Mouse (Mus musculus) right cerebral cortex, postnatal 36 days (tissue): Measurements from ENCODE around the gene Cysrt1.

Experiments used
- DNase-seq, 2 experiments: peaks; one replicate each; pipeline ENCODE4 v3.0.0; 2022; ENCODE audit warnings: low spot score in 2 of 2, mixed read lengths in 1 of 2

Gene Cysrt1

GRCm38 (mm10) chr2:25211121-25211670, 31.1 kb downstream of the Cysrt1 start, which contains the start of gene Nelfb:
Nelfb (minus strand) TSS chr2:25211489.
- DNase-seq = peak; percentile 75 to 80

- no peak for DNase-seq
Observed at GRCm38 (mm10) chr2:25210686-25211085, 31.6 kb downstream of the Cysrt1 start.

GRCm38 (mm10) chr2:25207593-25207992, 34.7 kb downstream of the Cysrt1 start:
- no peak for DNase-seq

- DNase-seq = no peak
Observed at GRCm38 (mm10) chr2:25203631-25204214, 38.5 kb downstream of the Cysrt1 start.

- DNase-seq = no peak
Observed at GRCm38 (mm10) chr2:25200631-25201030, 41.6 kb downstream of the Cysrt1 start.

GRCm38 (mm10) chr2:25197946-25198345, 44.3 kb downstream of the Cysrt1 start:
- no peak for DNase-seq

- no peak for DNase-seq
Observed at GRCm38 (mm10) chr2:25197191-25197590, 45.1 kb downstream of the Cysrt1 start.

- DNase-seq = no peak
Observed at GRCm38 (mm10) chr2:25196172-25196954, 45.9 kb downstream of the Cysrt1 start, which contains the start of gene Tor4a. Tor4a (minus strand) TSS chr2:25196886.

GRCm38 (mm10) chr2:25195211-25196156, 46.8 kb downstream of the Cysrt1 start:
- DNase-seq = no peak

- DNase-seq = no peak
Observed at GRCm38 (mm10) chr2:25194486-25195171, 47.6 kb downstream of the Cysrt1 start.

GRCm38 (mm10) chr2:25194006-25194405, 48.2 kb downstream of the Cysrt1 start:
- no peak for DNase-seq

GRCm38 (mm10) chr2:25193330-25193770, 48.9 kb downstream of the Cysrt1 start:
- peak; percentile 69 to 74 for DNase-seq
